Mouse (Mus musculus): ENCODE data around the gene Cd207. TPM values are rescaled to one million over a fixed set of nuclear protein-coding genes. Genes with fewer than 3 reads are reported as not detected.

The Cd207 gene
- not detected for total RNA-seq (2021)
- long read RNA-seq, experiment 1: 0 reads
- long read RNA-seq, experiment 2: 0 reads

DNA sequence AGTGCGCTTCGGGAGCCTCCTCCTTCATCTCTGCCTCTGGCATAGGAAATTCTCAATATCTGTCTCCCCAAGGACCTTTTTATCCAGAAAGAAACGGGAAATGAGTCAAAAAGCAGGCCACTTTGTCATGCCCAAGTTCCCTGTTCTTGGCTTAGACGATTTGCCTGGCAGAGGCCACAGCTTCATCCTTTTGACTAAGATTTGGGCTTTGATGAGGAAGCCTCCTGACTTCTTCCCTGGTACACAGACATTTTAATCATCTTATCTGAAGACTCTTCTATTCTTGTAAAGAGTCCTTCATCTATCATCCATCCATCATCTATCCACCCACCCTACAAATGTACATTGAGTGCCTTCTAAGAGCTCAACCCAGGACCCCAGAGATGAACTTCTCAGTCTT, at the start of gene Cd207:
Gene Cd207 (minus strand): TSS at position 101 of the 400 bp plus-strand sequence.
- no peak within 1 kb of the TSS for H3K27ac ChIP-seq
- no peak for TF ChIP-seq CTCF (conservative IDR thresholded peaks at IDR 0.05)
- no peak within 1 kb of the TSS for H3K4me3 ChIP-seq
- no peak for DNase-seq (ENCODE audit: low spot score in 2 of 2)

DNA sequence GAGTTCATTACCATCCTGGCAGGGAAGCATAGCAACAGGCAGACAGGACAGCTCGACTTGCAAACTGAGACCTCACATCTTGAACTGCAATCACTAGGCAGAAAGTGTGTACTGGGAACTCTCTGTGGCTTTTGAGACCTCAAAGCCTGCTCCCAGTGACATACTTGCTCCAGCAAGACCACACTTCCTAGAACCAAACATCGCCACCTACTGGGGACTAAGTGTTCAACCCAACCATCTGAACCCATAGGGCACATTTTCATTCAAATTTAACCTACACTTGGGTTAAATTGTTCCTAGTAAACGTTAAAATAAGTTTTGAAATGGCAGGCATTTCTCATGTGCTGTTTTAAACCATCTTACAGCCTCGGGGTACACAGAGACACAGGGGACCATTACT, 49.5 kb upstream of the Cd207 start:
- no peak for DNase-seq (ENCODE audit: low spot score in 2 of 2)
- Histone ChIP-seq H3K27ac (no peak overlapping the region), H3K4me3 (no peak overlapping the region)
- peak; percentile 56 for TF ChIP-seq CTCF (conservative IDR thresholded peaks at IDR 0.05)

DNA sequence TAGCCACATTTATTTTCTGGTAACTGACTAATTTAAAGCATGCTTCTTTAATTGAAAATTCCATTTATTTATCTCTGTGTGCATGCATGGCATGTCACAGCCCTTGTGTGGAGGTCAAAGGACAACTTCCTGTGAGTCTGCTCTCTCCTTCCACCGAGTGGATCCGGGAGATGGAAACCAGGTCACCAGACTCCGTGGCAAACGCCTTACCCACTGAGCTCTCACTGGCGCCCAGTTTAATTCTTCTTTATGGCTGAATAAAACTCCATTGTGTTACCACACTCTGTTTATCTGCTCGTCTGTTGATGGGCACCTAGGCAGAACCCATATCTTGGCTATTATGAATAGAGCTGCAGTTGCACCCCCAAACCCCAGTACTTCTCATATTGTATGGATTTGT, 44.9 kb upstream of the Cd207 start:
- Histone ChIP-seq H3K27ac (no peak overlapping the region), H3K4me3 (no peak overlapping the region)
- no peak for TF ChIP-seq CTCF (conservative IDR thresholded peaks at IDR 0.05)
- DNase-seq (ENCODE audit: low spot score in 2 of 2): no peak

DNA sequence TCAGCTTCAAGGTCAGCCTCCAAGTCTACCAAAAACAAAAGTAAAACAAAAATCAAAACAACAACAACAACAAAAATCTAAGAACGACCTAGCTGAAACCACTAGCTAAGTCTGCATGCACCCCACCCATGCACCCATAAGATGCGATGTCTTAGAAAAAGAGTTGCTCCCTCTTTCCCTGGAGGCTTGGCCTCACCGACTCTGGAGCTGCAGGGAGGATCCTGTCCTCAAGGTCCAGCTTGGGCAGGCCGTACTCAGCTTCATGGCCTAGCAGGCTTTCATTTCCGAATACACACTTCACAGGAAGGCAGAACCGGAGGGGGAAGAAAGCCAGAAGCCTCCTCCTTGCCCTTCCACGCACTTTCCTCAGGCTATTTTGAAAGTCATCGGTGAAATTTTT, 39.4 kb upstream of the Cd207 start:
- DNase-seq (ENCODE audit: low spot score in 2 of 2): no peak
- Histone ChIP-seq H3K27ac (no peak overlapping the region), H3K4me3 (no peak overlapping the region)
- no peak for TF ChIP-seq CTCF (conservative IDR thresholded peaks at IDR 0.05)

DNA sequence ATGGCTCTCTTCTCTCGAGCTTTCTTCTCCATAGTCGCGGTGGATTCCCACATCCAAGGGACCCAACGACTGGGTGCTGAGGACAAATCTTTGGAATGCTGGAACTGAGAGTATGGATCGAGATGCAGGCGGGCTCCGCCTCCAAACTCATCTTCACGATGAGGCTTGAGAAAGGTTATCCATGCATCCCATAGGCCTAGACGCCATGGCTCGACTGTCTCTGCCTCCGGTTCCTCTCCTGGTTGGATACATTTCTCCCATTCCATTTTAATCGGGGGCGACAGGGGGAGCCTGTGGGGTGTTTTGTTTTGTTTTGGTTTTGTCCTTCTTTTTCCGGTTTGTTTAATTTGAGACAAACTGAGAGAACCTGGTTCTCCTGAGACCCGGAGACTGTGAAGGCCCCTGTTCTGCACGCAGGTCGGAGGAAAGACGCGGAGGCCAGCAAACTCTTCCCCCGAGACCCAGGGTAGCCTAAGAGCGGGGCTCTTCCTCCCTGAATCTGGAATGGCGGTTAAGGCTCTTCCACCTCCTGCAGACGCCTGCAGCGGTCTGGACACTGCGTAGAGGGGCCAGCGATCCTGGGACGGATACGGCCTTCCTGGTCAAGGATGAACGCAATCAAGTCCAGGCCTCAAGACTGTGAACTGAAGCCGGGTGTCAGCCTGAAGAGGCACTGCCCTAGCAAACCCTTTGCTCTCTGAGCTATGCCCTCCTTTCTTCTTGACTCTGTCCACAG, 38.0 kb upstream of the Cd207 start:
- no peak for TF ChIP-seq CTCF (conservative IDR thresholded peaks at IDR 0.05)
- H3K27ac ChIP-seq: no peak overlapping the region
- DNase-seq (ENCODE audit: low spot score in 2 of 2): no peak
- no peak overlapping the region for H3K4me3 ChIP-seq

DNA sequence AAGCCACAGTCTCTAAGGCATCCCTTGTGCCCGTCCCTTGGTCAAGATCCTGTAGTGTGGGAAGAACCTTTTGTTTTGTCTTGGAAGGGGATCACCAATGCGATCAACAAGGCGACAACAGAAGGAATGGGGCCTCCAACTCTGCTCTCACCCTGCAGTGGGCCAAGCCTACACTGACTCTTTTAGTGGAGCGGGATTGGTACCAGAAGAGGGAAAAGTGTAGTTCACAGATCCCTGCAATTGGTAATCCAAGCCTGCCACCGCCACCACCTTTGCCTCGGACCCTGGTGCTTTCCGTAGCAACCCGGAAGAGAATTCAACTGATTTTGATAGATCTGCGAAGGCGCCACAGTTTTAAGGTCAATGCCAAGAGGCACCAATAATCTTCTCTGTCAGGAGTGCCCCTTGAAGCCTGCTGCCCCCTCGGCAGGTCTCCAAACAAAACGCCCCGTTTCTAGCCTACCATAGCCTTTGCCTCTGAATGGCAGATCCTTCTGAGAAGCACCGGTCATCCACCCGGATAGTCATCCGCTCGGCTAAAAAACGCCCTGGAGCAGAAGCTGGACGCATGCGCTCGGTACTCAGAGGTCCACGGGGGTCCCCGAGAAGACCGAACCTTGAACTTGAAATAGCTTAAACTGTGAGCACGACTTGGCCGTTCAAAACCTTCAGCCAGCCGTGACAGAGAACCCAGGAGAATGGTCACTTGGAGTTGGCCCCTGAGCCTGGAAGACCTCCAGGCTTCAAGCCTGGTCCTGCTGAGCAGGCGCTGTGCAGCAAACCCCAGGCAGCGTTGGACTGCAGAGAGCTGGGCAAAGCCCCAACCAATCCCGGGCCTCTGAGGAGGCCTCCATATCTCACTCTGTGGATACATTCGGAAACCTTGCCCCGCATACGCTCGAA, 36.8 kb upstream of the Cd207 start:
- Histone ChIP-seq H3K4me3 (no peak overlapping the region), H3K27ac (no peak overlapping the region)
- TF ChIP-seq CTCF (conservative IDR thresholded peaks at IDR 0.05): no peak
- no peak for DNase-seq (ENCODE audit: low spot score in 2 of 2)

DNA sequence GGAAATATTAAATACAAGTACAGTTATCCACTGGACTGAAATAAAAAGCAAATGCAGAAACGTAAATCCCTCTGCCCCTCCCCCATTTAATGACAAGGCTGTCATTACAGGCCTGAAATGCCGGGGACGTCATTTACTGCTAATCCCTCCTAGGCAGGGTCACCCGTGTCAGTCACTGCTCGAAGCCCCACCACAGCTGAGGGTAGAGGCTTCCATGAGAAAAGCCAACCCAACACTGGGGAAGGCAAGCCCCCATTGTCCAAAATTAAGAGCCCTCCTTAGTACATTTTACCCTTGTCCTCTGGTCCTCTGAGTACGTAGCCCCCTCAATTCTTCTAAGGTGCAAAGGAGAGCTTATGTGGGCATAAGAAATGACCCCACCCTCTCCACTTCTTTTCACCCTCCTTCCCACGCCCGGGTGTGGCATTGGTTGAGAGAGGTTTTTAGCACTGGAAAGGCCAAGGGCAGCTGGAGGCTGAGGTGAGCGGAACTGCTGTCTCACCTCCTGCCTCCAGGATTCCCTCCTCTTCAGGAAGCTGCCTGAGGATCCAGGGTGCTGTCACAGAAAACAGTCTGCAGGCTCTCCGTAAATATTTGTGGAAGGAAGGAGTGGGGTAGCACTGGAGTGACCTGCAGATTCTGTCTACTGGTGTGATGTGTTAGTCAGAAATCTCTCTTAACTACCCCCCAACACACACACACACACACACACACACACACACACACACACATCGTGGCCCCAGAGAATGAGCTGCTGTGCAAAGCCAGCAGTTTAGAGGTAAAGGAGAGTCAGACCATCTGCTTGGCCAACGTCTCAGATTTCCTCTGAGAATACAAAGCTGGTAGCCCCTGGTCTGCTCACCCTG, 35.8 kb upstream of the Cd207 start:
- TF ChIP-seq CTCF (conservative IDR thresholded peaks at IDR 0.05): no peak
- no peak overlapping the region for H3K27ac ChIP-seq
- DNase-seq (ENCODE audit: low spot score in 2 of 2): no peak
- no peak overlapping the region for H3K4me3 ChIP-seq

DNA sequence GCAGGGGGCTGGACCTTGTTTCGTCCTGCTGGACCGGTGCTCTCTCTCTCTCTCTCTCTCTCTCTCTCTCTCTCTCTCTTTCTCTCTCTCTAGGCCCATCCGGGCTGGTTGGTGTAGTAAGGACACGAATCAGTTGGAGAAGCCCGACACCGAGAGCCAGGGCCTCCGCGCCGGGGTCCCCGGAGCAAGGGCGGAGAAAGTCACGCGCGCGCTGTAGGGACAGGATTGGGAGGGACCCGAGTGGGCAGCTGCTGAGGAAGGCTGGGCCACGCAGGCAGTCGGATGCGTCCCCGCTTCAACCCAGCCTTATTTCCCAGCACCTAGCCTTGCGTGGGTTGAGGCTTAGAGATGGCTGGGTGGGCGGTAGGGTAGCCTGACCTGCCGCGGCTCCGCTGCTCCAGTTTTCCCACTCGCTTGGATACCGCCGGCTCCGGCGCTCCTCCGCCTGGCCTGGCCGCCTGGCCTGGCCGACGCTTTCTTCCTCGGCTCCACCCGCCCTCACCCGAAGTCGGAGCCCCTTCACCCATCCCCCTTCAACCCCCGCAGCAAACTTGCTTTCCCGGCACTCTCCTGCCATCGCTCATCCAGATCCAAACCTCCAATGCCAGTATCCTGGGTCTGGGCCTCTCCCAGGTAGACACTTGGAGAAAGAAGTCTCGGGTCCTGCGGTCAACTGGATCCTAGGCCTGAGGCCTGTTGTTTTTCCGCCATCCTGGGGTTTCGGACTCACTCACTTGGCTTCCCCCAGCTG, 34.2 kb upstream of the Cd207 start:
- no peak for TF ChIP-seq CTCF (conservative IDR thresholded peaks at IDR 0.05)
- H3K4me3 ChIP-seq: no peak overlapping the region
- no peak overlapping the region for H3K27ac ChIP-seq
- DNase-seq (ENCODE audit: low spot score in 2 of 2): no peak

DNA sequence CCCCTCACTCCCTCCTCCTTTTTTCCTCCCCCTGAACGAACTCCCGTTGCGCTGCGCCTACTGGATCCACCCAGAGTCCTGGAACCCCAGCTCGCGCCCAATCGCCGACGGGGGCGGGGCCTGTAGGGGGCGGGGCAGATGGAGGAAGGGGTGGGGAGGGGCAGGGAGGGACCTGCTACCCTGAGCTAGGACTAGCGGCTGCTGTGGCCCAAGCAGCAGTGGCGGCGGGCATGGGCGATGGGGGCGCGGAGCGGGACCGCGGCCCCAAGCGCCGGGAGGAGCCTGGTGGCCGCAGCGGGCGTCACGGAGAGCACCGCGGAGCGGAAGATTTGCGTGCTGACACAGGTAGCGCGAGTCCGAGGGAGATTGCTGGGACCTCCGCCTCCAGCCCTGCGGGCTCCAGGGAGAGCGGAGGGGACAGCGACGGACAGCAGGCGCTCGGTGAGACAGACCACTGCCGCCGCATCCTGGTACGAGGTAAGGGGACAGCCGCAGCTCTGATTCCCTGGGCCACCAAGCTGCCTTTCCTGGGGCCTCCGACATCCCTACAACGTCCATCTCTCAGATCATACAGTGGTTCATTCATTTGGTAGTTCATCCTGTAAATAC, 33.5 kb upstream of the Cd207 start, which contains the start of gene Vax2:
Gene Vax2 (plus strand): TSS at position 198 of the 609 bp plus-strand sequence.
- Histone ChIP-seq H3K4me3 (peak within 1 kb of the TSS; percentile 26; the same call in 1 of the 2 replicates), H3K27ac (no peak within 1 kb of the TSS)
- no peak for DNase-seq (ENCODE audit: low spot score in 2 of 2)
- no peak for TF ChIP-seq CTCF (conservative IDR thresholded peaks at IDR 0.05)

DNA sequence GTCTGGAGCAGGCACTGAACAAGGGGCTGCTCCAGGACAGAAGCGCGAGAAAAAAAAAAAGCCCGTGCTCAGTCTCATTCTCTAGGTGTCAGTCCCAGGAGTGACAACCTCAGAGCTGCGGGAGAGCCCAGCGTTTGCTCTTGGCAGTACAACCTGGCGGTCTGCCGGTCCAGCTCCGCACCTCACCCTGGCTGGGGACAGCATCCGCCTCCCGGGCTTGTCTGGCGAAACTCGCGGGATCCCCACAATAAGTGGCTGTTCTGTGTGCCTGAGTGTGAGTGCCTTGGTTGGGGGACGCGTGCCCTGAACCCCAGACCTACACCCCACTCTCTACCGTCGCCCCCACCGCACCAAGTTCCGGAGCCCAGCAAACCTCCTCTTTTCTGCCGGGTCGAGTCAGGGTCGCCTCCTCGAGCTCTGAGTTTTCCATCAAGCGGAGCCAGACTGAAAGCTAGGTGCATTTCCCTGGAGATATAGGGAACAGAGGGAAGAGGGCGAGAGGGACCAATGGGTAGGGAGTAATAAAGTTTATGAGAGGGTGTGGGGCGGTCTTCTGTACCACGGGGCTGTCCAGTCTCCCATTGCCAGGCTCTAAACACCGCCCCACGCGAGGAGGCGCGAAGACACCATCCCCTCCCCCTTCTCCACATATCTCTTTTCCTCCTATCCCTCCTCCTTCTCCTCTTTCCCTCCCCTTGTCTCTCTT, 32.9 kb upstream of the Cd207 start:
- H3K4me3 ChIP-seq: no peak overlapping the region; the same call in 1 of the 2 replicates
- no peak for DNase-seq (ENCODE audit: low spot score in 2 of 2)
- TF ChIP-seq CTCF (conservative IDR thresholded peaks at IDR 0.05): no peak
- no peak overlapping the region for H3K27ac ChIP-seq
